Mouse (Mus musculus) embryonic fibroblast, embryonic 13.5 days (primary cell): Measurements from ENCODE around the gene Stard13.

ENCODE experiments used
- CTCF ChIP-seq: IDR thresholded peaks from 2 replicates; pipeline ENCODE4 v1.5.1; 2011; ENCODE audit warnings: mild to moderate bottlenecking, control low read depth, low read length, moderate library complexity, borderline replicate concordance; ENCODE audit not compliant: insufficient read depth
- POLR2A ChIP-seq: IDR thresholded peaks from 2 replicates; pipeline ENCODE4 v1.6.1; 2011; ENCODE audit warnings: low read depth, mild to moderate bottlenecking, control low read depth, low read length, moderate library complexity

DNA sequence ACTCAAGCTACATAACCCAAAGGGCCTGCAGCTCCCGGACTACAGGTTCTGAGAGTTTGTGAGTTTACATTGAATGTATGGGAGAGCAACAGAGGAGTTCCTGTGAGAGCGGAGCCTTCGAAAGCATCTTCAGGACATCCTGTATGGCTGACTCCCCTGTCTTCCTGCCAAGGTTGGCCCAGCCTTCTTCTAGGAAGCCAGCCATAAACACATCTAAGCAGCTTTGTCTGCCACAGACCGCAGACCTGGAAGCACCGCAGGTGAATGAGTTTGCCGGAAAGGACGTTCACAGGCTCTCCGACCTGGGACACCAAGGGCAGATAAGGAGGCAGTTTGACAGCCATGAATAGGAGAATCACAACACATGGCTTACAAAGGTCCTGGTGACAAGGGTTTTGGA lies 52.3 kb downstream of the Stard13 start:
- TF ChIP-seq CTCF (no peak), POLR2A (no peak)
